Mouse (Mus musculus): ENCODE measurements around the gene Galc. TPM values are rescaled to one million over a fixed set of nuclear protein-coding genes. Genes with fewer than 3 reads are reported as not detected.
"Not testable (repeated sequence)": the region's sequence is repeated elsewhere in the genome, so short reads cannot be mapped to it uniquely, and the experiment has no call there.

Galc gene
- total RNA-seq, 4 experiments from 2014 or later, result 4.7 to 5.5 (median 5.0) TPM

DNA sequence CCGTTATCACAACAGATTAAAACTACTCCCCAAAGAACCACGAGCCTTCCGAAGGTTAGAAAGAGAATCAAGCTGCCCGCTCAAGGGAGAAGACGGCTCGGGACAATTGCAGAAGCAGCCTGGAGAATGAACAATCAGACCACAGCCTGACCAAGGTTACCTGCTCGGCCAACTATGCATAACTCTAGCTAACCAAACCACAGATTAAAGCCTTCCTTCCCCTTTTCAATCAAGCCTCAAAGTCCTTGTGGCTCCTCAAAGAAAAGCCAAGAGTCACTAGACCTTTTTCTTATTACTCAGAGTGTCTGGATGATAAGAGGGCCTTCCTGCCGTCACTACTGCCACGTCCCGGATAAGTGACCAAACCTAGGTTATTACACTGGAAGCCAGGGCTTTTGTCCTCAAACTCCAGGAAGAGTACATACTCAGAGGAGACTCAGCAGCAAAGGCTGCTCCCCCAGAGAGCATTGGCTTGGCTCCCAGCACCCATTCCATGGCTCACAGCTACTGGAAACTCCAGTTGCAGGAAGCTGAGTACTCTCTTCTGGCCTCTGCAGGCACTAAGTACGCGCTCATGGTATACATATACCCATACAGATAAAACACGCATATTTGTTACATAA lies 3.8 kb downstream of the Galc start:
- DNase-seq (ENCODE audit: low spot score in 2 of 2), result no peak

DNA sequence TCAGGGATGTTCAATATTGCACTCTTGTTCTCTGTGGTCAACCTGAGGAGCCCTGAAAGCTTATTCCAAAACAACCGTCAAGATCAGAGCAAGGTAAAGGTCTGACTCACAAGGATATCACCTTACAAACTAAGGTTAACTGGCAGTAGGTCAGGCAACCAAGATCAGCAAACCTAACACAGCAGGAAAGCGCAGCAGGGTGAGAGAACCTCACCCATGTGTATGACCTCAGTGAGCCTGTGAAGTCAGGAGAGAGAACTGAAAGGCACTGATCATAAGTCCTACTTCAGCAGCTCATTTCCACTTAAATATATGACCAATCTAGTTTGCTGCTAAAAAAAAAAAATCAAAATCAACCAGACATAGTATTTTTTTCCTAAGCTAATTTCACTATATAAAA lies 6.8 kb downstream of the Galc start:
- DNase-seq (ENCODE audit: low spot score in 2 of 2), result no peak

DNA sequence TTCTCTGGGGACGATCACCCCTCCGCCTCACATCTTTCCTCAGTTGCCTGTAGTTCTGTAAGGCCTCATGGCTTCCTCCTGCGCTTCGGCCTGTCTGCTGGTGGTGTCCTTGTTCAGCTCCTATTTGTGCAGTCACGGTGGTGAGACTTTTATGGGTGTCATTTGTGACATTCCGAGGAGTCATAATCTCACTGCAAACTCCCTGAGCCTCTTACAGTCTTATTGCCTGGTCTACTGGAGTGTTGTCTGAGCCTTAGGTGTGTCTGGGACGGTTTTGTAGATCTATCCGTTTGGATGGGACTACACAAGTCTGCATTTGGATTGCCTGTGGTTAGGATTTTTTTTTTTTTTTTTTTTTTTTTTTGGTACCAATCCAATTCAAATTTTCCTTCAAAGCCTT lies 8.9 kb downstream of the Galc start:
- DNase-seq (ENCODE audit: low spot score in 2 of 2), result no peak

DNA sequence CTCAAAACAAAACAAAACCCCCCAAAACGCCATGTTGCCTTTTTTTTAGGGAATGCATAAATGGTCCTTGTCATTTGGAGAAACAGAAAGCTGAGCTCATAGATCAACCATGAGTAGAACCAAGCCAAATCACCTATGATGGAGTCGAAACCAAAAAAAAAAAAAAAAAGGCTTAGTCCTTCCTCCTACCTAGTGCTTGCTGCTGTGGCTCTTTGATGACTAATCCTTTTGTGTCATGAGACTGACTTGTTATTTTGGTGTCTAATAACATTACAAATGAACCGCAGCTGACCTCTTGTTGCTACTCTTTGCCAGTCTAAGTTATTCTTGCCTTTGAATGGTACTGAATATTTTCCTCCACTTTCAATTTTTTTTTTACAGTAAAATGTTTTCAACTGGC lies 9.6 kb downstream of the Galc start:
- DNase-seq (ENCODE audit: low spot score in 2 of 2), result no peak

DNA sequence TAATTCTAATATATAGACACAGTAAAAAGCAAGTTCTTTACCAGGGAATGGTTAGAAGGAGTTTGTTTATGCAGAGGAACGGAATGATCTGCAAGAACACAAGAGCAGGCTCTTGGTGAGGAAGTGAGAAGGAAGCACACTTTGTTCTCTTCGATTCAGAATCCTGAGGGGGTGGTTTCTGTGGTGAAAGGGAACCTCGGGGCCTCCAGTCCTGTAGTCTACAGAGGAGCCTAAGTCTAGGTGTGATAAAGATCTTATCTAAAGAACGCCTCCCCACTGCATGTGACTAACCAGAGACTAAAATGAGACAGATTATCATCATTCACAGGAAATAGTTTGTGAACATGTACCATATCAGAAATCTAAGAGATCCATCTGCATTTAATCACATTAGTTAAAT lies 12.4 kb downstream of the Galc start:
- no peak for DNase-seq (ENCODE audit: low spot score in 2 of 2)

DNA sequence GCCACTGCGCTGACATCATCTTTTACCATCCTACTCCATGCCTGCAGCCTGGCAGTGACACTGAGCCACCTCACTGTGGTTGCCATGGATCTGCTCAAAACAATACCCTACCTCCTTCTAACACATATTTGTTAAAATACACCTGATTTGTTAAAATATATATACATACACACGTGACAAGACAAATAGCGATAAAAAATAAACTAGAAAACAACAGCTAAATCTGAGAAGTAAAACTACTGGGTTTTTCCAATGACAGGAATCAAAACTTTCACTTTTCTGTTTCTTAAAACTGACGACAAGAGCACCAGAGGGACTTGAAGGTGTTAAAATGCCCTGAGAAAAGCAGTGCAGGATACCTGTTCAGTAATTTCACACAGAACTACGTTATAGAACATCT lies 14.4 kb downstream of the Galc start:
- no peak for DNase-seq (ENCODE audit: low spot score in 2 of 2)

DNA sequence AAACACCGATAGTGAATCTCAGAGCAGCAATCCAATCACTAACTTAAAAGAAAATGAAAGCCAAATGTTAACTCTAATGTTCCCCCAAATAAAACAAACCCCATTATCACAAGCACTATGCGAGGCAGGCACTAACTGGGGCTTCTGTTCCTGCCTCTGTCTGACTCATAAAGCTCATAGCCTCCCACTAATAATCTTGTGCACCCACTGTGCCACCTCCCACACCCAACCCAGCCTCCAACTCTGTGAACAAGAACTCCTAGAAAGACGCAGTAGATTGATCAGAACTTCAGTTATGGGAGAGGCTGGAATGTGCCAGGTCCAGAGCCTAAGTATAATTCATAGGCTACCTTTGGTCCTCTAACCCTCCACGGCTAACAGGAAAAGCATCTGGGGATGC lies 15.1 kb downstream of the Galc start:
- no peak for DNase-seq (ENCODE audit: low spot score in 2 of 2)

DNA sequence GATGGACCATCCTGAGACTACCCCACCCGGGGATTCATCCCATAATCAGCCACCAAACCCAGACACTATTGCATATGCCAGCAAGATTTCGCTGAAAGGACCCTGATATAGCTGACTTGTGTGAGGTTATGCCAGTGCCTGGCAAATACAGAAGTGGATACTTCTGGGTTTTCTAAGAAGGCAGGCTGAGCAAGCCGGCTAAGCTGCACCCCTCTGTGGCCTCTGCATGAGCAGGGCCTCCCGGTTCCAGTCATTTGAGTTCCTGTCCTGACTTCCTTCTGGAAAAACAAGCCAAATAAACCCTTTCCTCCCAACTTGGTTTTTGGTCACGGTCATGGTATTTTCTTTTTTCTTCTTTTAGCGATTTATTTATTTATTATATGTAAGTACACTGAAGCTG lies 20.8 kb downstream of the Galc start:
- DNase-seq (ENCODE audit: low spot score in 2 of 2), result not testable (repeated sequence)

DNA sequence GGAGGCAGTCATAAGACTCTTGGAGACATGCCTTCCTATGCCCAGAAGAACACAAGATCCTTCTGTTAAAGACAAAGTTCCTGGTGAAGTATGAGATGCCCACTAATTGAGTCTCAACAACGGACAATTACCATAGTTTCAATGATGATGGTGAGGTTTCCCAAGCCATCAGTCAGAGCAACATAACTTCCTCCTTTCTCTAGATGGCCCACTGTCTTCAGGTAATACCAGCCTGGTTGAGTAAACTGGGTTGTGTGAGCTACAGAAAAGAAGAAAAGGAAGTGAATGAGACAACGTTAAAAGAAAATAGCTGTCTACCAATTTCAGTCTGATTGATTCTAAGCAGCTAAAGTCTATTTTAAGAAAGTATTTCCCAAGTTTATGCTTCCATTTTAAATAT lies 32.2 kb downstream of the Galc start:
- DNase-seq (ENCODE audit: low spot score in 2 of 2), result no peak

DNA sequence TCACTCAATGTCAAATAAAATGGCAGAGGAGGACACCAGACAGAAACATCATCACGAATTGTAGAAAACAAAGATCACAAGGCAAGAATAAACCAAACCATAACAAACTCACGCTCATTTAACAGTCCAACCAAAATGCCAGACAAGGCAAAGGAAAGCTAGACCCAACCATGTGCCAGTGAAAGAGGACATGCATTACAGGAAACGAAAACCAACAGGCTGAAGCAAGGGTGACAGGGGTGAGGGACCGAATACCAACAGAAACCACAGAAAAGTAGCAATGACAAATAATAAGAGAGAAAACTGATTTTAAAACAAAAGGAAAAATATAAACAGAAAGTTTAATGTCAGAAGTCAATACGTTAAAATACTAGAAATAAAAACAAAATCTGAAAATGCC lies 36.0 kb downstream of the Galc start:
- no peak for DNase-seq (ENCODE audit: low spot score in 2 of 2)

DNA sequence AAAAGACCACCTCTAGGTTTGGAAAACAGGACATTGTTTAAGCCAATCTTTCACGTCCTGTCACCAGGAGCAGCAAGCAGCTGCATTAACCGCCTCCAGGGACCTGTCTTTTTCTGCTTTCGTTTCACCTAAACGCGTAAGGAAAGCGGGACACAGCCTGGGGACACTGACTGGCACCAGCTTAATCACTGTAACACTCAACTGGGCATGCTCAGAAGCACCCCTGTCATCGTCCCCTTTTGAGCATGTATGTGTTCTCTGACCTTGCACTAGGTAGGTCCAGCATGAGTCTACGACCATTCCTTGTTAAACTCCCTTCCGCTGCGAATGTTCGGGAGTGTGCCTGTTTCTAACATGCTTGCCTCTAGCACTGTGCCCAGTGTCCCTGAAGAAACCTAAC lies 42.8 kb downstream of the Galc start:
- no peak for DNase-seq (ENCODE audit: low spot score in 2 of 2)

DNA sequence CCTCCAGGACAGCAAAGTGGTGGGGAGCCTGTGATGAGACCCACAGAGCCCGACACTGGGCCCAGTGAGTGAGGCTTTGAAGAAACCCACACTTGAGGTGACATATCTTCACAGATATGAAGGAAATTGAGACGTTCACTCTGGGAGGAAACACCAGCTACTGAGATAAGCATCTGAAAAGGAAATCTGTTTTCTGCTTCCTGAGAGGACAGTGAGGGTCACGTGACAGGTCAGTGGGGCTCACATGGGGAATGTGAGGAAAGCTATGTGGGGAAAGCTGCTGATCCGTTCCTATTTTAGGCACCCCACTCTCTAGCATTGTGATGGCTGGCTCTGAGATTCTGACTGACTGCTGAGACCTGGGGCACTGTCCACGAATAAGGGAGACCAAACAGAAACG lies 43.7 kb downstream of the Galc start:
- no peak for DNase-seq (ENCODE audit: low spot score in 2 of 2)

DNA sequence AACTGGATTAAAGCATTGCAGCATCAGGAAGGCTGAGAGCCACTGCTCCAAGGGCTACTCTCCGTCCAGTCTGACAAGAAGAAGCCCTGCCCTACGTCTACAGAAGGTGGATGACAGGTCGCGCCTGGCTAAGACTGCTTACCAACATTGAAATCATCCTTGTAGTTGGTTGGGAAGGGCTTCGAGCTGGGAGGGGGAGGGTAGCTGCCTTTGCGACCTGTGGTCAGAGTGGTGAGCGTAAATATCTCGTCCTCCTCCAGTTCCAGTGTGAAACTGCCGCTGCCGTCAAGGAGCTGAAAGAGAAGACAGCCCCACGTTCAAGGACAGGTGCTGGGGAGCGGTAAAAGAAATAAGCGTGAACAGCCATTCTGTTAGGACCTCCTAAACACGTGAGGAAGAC lies 45.1 kb downstream of the Galc start:
- no peak for DNase-seq (ENCODE audit: low spot score in 2 of 2)

DNA sequence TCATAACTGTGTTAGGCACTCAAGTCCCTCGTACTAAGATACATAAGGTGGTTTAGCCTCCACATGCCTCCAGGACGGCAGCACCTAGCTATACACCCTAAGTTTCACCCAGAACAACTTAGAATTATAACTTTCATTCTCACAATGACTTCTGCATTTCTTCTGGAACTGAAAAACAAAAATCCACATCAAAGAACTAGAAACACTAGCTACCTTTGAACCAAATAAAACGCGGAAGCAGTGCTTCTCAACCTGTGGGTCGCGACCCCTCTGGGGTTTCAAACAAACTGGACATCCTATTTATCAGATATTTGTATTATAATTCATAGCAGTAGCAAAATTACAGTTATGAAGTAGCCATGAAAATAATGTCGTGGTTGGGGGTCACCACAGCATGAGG lies 45.5 kb downstream of the Galc start:
- DNase-seq (ENCODE audit: low spot score in 2 of 2), result no peak

DNA sequence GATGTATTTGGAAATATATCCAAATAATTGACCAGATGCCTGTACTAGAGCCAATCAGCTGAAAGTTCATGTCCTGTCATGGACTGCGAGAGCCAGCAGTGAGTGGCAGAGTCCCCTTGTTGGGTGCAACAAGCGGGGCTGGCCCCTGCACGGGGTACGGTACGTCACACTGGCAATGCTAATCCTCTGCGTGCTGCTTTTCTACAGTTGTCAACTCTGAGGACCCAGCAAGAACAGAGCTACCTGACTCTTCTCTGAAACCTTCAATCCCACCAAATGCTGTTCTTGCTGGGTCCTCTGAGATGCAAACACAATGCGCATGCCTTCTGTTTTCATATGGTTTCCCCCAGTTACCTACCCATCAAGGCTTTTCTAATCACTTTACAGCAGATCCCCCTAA lies 45.9 kb downstream of the Galc start:
- no peak for DNase-seq (ENCODE audit: low spot score in 2 of 2)

DNA sequence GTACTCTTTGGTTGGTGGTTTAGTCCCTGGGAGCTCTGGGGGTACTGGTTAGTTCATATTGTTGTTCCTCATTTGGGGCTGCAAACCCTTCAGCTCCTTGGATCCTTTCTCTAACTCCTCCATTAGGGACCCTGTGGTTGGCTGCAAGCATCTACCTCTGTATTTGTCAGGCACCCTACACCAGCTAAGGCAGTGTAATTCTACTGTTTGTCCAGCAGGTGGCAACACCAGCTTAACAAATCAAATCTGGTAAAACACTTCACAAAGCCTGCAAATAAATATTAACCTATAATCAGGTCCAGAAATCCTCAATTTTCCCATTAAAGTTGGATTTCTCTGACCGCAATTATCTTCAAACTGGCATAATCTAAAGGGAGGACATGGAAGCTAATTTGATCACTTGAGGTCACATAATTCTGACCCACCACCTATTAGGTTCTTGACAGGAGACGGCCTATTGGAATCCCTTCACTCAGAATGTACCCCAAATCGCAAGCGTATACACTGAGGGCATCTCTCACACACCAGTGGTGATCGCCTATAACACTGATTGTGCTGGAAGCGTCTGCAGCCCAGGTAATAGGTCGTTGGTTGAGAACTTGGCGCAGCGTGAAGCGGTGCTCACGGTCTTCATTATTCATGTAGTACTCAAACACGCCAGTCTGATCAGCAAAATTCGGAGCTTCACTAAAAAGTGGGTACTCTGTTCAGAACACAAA lies 46.6 kb downstream of the Galc start:
- DNase-seq (ENCODE audit: low spot score in 2 of 2), result no peak

DNA sequence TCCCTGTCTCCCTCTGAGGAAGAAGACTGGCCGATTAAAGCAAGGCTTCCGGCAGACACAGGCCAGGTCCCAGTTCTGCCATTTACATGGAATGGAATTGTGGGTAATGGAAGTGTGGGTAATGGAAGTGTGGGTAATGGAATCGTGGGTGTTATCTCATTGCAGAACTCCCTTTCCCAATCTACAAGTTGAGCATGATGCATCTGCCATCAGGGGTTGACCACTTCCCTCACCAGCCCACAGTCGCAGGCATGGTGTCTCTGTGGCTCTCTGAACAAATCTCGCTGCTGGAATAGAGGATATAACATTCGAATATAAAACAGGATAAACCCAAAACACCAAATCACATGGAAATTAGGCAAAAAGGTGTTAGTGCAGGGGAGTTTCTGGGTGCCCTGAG lies 48.8 kb downstream of the Galc start:
- no peak for DNase-seq (ENCODE audit: low spot score in 2 of 2)

DNA sequence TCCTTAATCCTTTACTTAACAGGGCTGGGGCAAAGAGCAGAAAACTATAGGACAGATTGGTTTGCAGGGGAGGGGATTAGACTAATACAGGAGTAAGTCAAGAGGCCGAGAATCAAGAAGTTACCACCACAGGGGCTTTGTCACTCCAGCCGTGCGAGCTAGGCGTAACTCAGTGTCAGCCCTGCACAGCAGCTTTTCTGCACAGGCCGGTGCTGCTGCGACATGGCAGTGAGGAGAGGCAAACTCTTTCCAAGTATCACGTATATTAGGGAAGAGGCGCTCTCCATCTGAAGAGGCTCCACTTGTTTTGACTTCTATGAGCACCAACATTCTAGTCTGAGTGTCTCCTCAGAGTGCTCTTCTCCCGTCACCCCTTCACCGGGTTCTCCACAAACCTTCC lies 51.2 kb downstream of the Galc start:
- no peak for DNase-seq (ENCODE audit: low spot score in 2 of 2)

DNA sequence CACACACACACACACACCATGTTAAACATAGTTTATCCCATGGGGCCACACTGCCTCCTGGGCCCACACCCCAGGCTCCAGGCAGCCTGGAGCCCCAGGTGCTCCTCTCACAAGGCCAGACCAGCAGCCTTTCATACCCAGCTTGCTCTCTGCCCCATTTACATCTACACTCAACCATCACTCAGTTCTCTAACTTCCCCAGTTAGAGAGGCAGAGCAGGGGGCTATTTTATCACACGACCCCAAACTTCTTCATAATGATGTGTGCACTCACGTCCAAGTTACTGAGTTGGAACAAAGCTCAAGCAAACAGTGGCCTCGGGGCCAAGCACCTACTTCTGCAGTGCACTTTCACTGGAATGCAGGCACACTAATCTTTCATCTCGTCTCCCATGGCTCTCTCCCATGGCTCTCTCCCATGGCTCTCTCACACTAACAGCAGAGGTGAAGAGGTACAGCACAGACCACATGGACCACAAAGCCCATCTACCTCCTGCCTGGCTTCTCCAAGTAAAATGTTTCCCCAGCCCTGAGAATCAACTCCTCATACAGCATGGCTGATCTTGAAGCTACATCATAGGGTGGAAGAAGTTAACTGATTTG lies 53.7 kb downstream of the Galc start:
- DNase-seq (ENCODE audit: low spot score in 2 of 2), result no peak

DNA sequence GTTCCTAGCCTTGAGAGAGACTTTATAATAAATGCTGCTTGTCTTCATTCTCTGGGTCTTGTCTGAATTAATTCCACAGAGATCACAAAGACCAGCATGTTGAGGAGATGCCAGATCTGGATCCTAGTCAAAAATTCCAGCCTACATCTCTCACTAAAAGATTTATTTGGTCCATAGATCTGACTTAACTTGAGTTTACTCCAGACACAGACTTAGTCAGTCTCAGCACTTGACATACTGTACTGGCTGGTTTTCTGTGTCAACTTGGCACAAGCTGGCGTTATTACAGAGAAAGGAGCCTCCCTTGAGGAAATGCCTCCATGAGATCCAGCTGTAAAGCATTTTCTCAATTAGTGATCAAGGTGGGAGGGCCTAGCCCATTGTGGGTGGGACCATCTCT lies 61.9 kb downstream of the Galc start:
- no peak for DNase-seq (ENCODE audit: low spot score in 2 of 2)

DNA sequence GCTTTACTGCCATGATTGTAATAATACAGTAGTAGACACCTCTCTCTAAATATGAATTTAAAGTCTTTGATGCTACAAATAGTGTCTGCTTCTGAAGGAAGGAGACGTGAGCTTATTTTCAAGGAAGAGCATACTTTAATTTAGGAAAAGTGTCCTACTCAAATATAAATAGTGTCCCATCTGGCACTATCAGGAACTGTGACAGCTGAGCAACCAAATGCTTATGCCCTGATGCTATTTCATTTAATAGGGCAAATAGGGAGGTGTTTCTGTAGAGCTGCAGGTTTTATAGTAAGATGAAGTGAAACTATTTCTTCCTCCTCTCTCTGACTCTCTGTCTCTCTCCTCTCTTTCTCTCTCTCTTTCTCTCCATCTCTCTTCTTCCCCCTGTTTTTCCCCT lies 69.1 kb downstream of the Galc start:
- no peak for DNase-seq (ENCODE audit: low spot score in 2 of 2)

DNA sequence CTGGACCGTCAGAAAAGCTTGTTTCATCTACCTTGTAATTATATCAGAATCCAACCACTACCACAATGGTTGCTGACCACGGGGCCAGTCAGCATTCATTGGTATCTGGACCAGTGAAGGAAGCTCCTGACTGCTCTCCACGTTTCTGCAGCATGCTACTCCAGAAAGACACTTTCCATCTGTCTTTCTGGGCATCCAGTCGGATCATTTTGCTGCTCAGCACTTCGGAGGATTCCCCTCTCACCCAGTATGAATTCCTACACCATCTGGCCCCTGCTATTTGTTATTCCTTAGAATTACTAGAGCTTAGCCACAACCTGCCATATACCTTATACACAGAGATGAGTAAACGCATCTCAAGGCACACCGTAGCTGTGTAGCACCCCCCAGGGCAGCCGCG lies 70.2 kb downstream of the Galc start:
- no peak for DNase-seq (ENCODE audit: low spot score in 2 of 2)

DNA sequence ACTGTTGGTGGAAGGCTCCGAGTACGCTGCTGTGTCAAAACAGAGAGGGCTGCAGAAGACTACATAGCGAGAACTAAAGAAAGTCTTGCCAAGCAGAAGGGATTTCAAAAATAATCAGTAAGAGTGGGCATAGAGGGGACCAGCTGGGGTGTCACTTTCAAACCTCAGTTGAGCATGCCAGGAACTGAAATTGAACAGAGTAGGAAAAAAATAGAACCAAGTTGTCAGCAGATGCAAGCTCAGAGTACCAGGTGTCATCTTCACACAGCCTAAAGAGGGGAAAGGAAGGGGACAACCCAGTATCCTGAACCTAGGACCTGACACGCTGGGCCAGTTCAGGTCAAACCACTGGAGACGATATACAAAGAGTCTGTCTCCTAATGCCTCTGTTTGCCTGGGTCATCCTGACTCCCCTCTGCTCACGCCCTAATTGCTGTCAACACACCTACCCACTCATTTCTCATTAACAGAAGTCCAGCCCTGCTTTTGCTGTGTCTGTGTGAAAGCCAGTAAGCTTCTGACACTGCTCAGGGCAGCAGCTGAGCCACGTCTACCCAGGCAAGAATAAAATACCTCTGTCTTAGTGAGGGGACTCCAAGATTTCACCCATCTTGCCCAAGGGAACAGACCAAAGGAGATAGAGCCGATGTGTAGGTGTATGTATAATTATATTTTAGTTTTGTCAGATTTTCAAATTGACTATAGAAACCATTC lies 71.9 kb downstream of the Galc start:
- DNase-seq (ENCODE audit: low spot score in 2 of 2), result no peak
